Mouse (Mus musculus) hindbrain, embryonic 16.5 days (tissue): ENCODE data around the gene Vill. TPM values are rescaled to one million over a fixed set of nuclear protein-coding genes. Genes with fewer than 3 reads are reported as not detected.

Experiments
- ATAC-seq: fragments of 200-750 bp; cut with Nextera tagmentation; 2 replicates; pipeline ENCODE4 v1.8.0; 2017; ENCODE audit warnings: moderate TSS enrichment, moderate library complexity
- H3K27ac ChIP-seq: fragments of 300-500 bp; sonication (generic); 2 replicates; pipeline ENCODE4 v1.5.1; 2014; ENCODE audit warnings: low read depth, mild to moderate bottlenecking, control low read depth, low read length, moderate library complexity
- H3K27me3 ChIP-seq: fragments of 300-500 bp; sonication (generic); replicated peaks from 2 replicates; pipeline ENCODE4 v1.6.1; 2014; ENCODE audit warnings: low read length; ENCODE audit not compliant: control insufficient read depth, insufficient read depth
- H3K36me3 ChIP-seq: fragments of 300-500 bp; sonication (generic); 2 replicates; pipeline ENCODE4 v1.6.1; 2014; ENCODE audit warnings: mild to moderate bottlenecking, low read length, moderate library complexity, mixed read lengths; ENCODE audit not compliant: control insufficient read depth, insufficient read depth
- H3K4me1 ChIP-seq: fragments of 300-500 bp; sonication (generic); 2 replicates; pipeline ENCODE4 v1.6.1; 2014; ENCODE audit warnings: low read depth, low read length; ENCODE audit not compliant: control insufficient read depth, insufficient read depth
- H3K4me2 ChIP-seq: fragments of 300-500 bp; sonication (generic); 2 replicates; pipeline ENCODE4 v1.6.1; 2014; ENCODE audit warnings: mild to moderate bottlenecking, low read length, control low read depth, moderate library complexity
- H3K4me3 ChIP-seq: fragments of 300-500 bp; sonication (generic); 2 replicates; pipeline ENCODE4 v1.5.1; 2014; ENCODE audit warnings: mild to moderate bottlenecking, low read length, control low read depth, moderate library complexity
- H3K9ac ChIP-seq: fragments of 300-500 bp; sonication (generic); 2 replicates; pipeline ENCODE4 v1.6.1; 2014; ENCODE audit warnings: low read depth, mild to moderate bottlenecking, control low read depth, low read length, moderate library complexity
- H3K9me3 ChIP-seq: fragments of 300-500 bp; sonication (generic); 2 replicates; pipeline ENCODE4 v1.6.1; 2014; ENCODE audit warnings: mild to moderate bottlenecking, low read length, moderate library complexity; ENCODE audit not compliant: control insufficient read depth
- WGBS: fragments of 180-500 bp; shearing (Covaris S2); extraction: QIAGEN DNeasy Blood & Tissue Kit; methylation state at CpG from one replicate; pipeline ENCODE4 v1.1.7; 2014; 5-methylcytosine and 5-hydroxymethylcytosine counted together
- microRNA-seq: library from miRNA; unstranded; fragments of <30 nt; microRNA quantifications from one replicate; pipeline ENCODE4, GENCODE M21; 2017
- polyA plus RNA-seq: library from polyadenylated mRNA; unstranded; fragments of >200 nt; fragmentation: Nextera tagmentation; extraction: Ambion mirVana; gene quantifications from 2 replicates; pipeline ENCODE4 v1.2.1, GENCODE M21; 2015

Gene Vill
- polyA plus RNA-seq, 1 experiment from 2014 or later = 5.0 TPM

- no peak overlapping the region for H3K4me3 ChIP-seq
- no peaks in the 10 kb centered on the region for H3K4me1 ChIP-seq
- H3K27me3 ChIP-seq = no peaks in the 10 kb centered on the region
- H3K9ac ChIP-seq = no peak overlapping the region
- WGBS = 85% methylated on average over 19 of the region's 19 CpGs
- no peak overlapping the region for H3K4me2 ChIP-seq
- ATAC-seq = no peak
- H3K9me3 ChIP-seq = no peaks in the 10 kb centered on the region
- no peaks in the 10 kb centered on the region for H3K36me3 ChIP-seq
- H3K27ac ChIP-seq = no peak overlapping the region
Measured at GRCm38 (mm10) chr9:119119409-119120167, 67.0 kb downstream of the Vill start.

DNA sequence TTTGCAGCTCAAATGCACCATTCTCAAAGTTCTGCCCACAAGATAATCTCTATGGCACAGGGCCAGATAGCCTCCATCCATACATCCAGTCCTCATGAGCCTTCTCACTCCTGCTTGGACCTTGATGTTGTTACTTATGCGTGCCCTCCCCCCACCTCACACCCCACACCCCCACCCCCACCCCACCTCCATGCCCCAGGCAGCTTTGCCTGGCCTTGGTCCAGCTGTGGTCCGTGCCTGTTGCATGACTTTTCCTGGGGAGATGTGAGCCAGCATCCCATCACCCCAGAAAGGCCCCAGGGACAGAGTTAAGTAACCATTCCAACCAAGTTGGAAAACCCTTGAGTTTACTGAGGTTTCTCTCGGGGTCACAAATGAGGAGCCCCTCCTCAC is 67.6 kb downstream of the Vill start:
- WGBS = 72% methylated on average over 3 of the region's 3 CpGs
- Histone ChIP-seq H3K4me3 (no peak overlapping the region), H3K27me3 (no peaks in the 10 kb centered on the region), H3K36me3 (no peaks in the 10 kb centered on the region), H3K4me1 (no peaks in the 10 kb centered on the region), H3K9me3 (no peaks in the 10 kb centered on the region), H3K4me2 (no peak overlapping the region), H3K9ac (no peak overlapping the region), H3K27ac (no peak overlapping the region)
- no peak for ATAC-seq

Small RNAs within 50 kb of the gene (microRNA-seq; reads per million reads assigned to microRNA genes)
- gene Mir26a-1 = 5.2 reads per million, percentile 18 among the genes with 10 or more reads in this experiment

Other genes starting within 250 kb of the Vill start
- 8.1 and 9.2 TPM in 2 replicates for gene Ctdspl, start 126.3 kb upstream of the Vill start, polyA plus RNA-seq
- gene Plcd1, start 40.7 kb downstream of the Vill start, polyA plus RNA-seq = 20.7 and 22.4 TPM in 2 replicates
- 0.77 and 2.9 TPM in 2 replicates for gene Dlec1, start 49.7 kb downstream of the Vill start, polyA plus RNA-seq
- gene Acaa1b, start 104.3 kb downstream of the Vill start, polyA plus RNA-seq = 3.7 and 5.1 TPM in 2 replicates
- not detected in 2 replicates for gene Gm47289, start 106.4 kb downstream of the Vill start, polyA plus RNA-seq
- not detected in 2 replicates for gene Slc22a13, start 156.3 kb downstream of the Vill start, polyA plus RNA-seq